Mouse (Mus musculus) brown adipose tissue, adult 24 weeks (tissue): Measurements from ENCODE around the gene Rpl7a. TPM values are rescaled to one million over a fixed set of nuclear protein-coding genes. Genes with fewer than 3 reads are reported as not detected.
"Not testable (repeated sequence)": the region's sequence is repeated elsewhere in the genome, so short reads cannot be mapped to it uniquely, and the experiment has no call there.

Experiments
- H3K27ac ChIP-seq: fragments of 200-500 bp; replicated peaks from 2 replicates; pipeline ENCODE4 v1.5.1; 2012; ENCODE audit warnings: low read depth, mild to moderate bottlenecking, low read length
- H3K4me1 ChIP-seq: fragments of 200-500 bp; 2 replicates; pipeline ENCODE4 v1.6.1; 2012; ENCODE audit warnings: low read length, mixed read lengths; ENCODE audit not compliant: control insufficient read depth, insufficient read depth, insufficient read length
- H3K4me3 ChIP-seq: fragments of 200-500 bp; 2 replicates; pipeline ENCODE4 v1.5.1; 2012; ENCODE audit warnings: low read depth, mild to moderate bottlenecking, low read length, moderate library complexity; ENCODE audit not compliant: insufficient read depth
- polyA plus RNA-seq: library from polyadenylated mRNA; stranded (reverse); fragments of >200 nt; gene quantifications from 2 replicates; pipeline ENCODE4 v1.2.4, GENCODE M21; 2012; ENCODE audit not compliant: missing spikeins, insufficient read depth, insufficient read length

The Rpl7a gene
- polyA plus RNA-seq: 183 and 194 TPM in 2 replicates

GRCm38 (mm10) chr2:26910124-26910993, at the start of gene Rpl7a, which contains the start of gene Med22:
TSS of gene Rpl7a (plus strand) at chr2:26910764.
TSS of gene Med22 (minus strand) at chr2:26910677.
- Histone ChIP-seq H3K4me1 (peaks cover 17% of the 10 kb centered on the region), H3K4me3 (peak within 1 kb of the TSS; percentile 87), H3K27ac (peak within 1 kb of the TSS; percentile 62)

GRCm38 (mm10) chr2:26862856-26863255, 47.7 kb upstream of the Rpl7a start:
- no peak overlapping the region for H3K4me3 ChIP-seq
- no peak overlapping the region for H3K27ac ChIP-seq
- H3K4me1 ChIP-seq: no peaks in the 10 kb centered on the region

GRCm38 (mm10) chr2:26864879-26865278, 45.7 kb upstream of the Rpl7a start, which contains the start of gene Abo:
TSS of gene Abo (minus strand) at chr2:26864979.
- no peaks in the 10 kb centered on the region for H3K4me1 ChIP-seq
- no peak within 1 kb of the TSS for H3K4me3 ChIP-seq
- no peak within 1 kb of the TSS for H3K27ac ChIP-seq

- Histone ChIP-seq H3K4me3 (no peak overlapping the region), H3K4me1 (no peaks in the 10 kb centered on the region), H3K27ac (no peak overlapping the region)
Measured at GRCm38 (mm10) chr2:26870666-26871065, 39.9 kb upstream of the Rpl7a start.

GRCm38 (mm10) chr2:26878571-26878970, 32.0 kb upstream of the Rpl7a start:
- no peaks in the 10 kb centered on the region for H3K4me1 ChIP-seq
- H3K4me3 ChIP-seq: no peak overlapping the region
- H3K27ac ChIP-seq: no peak overlapping the region

- not testable (repeated sequence) for H3K4me3 ChIP-seq, H3K27ac ChIP-seq, H3K4me1 ChIP-seq
Measured at GRCm38 (mm10) chr2:26885541-26885940, 25.0 kb upstream of the Rpl7a start.

GRCm38 (mm10) chr2:26886170-26886569, 24.4 kb upstream of the Rpl7a start:
- H3K4me3 ChIP-seq, H3K27ac ChIP-seq, H3K4me1 ChIP-seq: not testable (repeated sequence)

GRCm38 (mm10) chr2:26895898-26896297, 14.7 kb upstream of the Rpl7a start:
- Histone ChIP-seq H3K4me3 (no peak overlapping the region), H3K27ac (no peak overlapping the region)

GRCm38 (mm10) chr2:26900731-26901130, 9.8 kb upstream of the Rpl7a start:
- no peak overlapping the region for H3K4me3 ChIP-seq
- no peak overlapping the region for H3K27ac ChIP-seq
- peaks cover 8% of the 10 kb centered on the region; the same call in 1 of the 2 replicates for H3K4me1 ChIP-seq

More at GRCm38 (mm10) chr2:26895898-26896297, 14.7 kb upstream of the Rpl7a start:
- H3K4me1 ChIP-seq: no peaks in the 10 kb centered on the region

- Histone ChIP-seq H3K4me1 (peaks cover 8% of the 10 kb centered on the region; the same call in 1 of the 2 replicates), H3K4me3 (peak overlapping the region; percentile 94), H3K27ac (peak overlapping the region; percentile 83)
Measured at GRCm38 (mm10) chr2:26901834-26902400, 8.6 kb upstream of the Rpl7a start.

GRCm38 (mm10) chr2:26902467-26903220, 7.9 kb upstream of the Rpl7a start, which contains the start of gene Surf6:
TSS of gene Surf6 (minus strand) at chr2:26902879.
- Histone ChIP-seq H3K4me3 (peak within 1 kb of the TSS; percentile 94), H3K27ac (peak within 1 kb of the TSS; percentile 85), H3K4me1 (peaks cover 8% of the 10 kb centered on the region)

- H3K4me1 ChIP-seq: peaks cover 8% of the 10 kb centered on the region
- peak overlapping the region; percentile 94 for H3K4me3 ChIP-seq
- peak overlapping the region; percentile 85 for H3K27ac ChIP-seq
Measured at GRCm38 (mm10) chr2:26903311-26903710, 7.3 kb upstream of the Rpl7a start.

- Histone ChIP-seq H3K4me1 (peaks cover 17% of the 10 kb centered on the region), H3K4me3 (no peak overlapping the region), H3K27ac (no peak overlapping the region)
Measured at GRCm38 (mm10) chr2:26905936-26906335, 4.6 kb upstream of the Rpl7a start.

GRCm38 (mm10) chr2:26906431-26906830, 4.1 kb upstream of the Rpl7a start:
- peaks cover 17% of the 10 kb centered on the region for H3K4me1 ChIP-seq
- H3K4me3 ChIP-seq: no peak overlapping the region
- no peak overlapping the region for H3K27ac ChIP-seq

- Histone ChIP-seq H3K4me3 (no peak overlapping the region), H3K4me1 (peaks cover 18% of the 10 kb centered on the region), H3K27ac (no peak overlapping the region)
Measured at GRCm38 (mm10) chr2:26907109-26907508, 3.5 kb upstream of the Rpl7a start.
